Mouse (Mus musculus) limb, embryonic 15.5 days (tissue): ENCODE data around the gene Atl1. TPM values are rescaled to one million over a fixed set of nuclear protein-coding genes. Genes with fewer than 3 reads are reported as not detected.

Experiments used
- ATAC-seq: fragments of 200-750 bp; cut with Nextera tagmentation; 2 replicates; pipeline ENCODE4 v1.8.0; 2017; ENCODE audit warnings: low read depth, moderate TSS enrichment; ENCODE audit not compliant: insufficient number of reproducible peaks, low FRiP score, low TSS enrichment
- H3K27ac ChIP-seq: fragments of 300-500 bp; sonication (generic); 2 replicates; pipeline ENCODE4 v1.5.1; 2015; ENCODE audit warnings: moderate library complexity, mild to moderate bottlenecking, inconsistent platforms
- H3K27me3 ChIP-seq: fragments of 300-500 bp; sonication (generic); 2 replicates; pipeline ENCODE4 v1.6.1; 2015; ENCODE audit warnings: inconsistent platforms
- H3K36me3 ChIP-seq: fragments of 300-500 bp; sonication (generic); 2 replicates; pipeline ENCODE4 v1.6.1; 2015; ENCODE audit warnings: inconsistent platforms
- H3K4me1 ChIP-seq: fragments of 300-500 bp; sonication (generic); 2 replicates; pipeline ENCODE4 v1.6.1; 2015; ENCODE audit warnings: inconsistent platforms
- H3K4me2 ChIP-seq: fragments of 300-500 bp; sonication (generic); 2 replicates; pipeline ENCODE4 v1.6.1; 2015; ENCODE audit warnings: mild to moderate bottlenecking, inconsistent platforms
- H3K4me3 ChIP-seq: fragments of 300-500 bp; sonication (generic); 2 replicates; pipeline ENCODE4 v1.5.1; 2015; ENCODE audit warnings: mild to moderate bottlenecking, inconsistent platforms
- H3K9ac ChIP-seq: fragments of 300-500 bp; sonication (generic); 2 replicates; pipeline ENCODE4 v1.6.1; 2015; ENCODE audit warnings: inconsistent platforms
- H3K9me3 ChIP-seq: fragments of 300-500 bp; sonication (generic); 2 replicates; pipeline ENCODE4 v1.6.1; 2016; ENCODE audit warnings: inconsistent platforms
- WGBS: fragments of 180-500 bp; shearing (Covaris S2); methylation state at CpG from one replicate; pipeline ENCODE4 v1.1.7; 2015; 5-methylcytosine and 5-hydroxymethylcytosine counted together
- polyA plus RNA-seq: library from polyadenylated mRNA; unstranded; fragments of >200 nt; fragmentation: Nextera tagmentation; extraction: Ambion mirVana; gene quantifications from 2 replicates; pipeline ENCODE4 v1.2.1, GENCODE M21; 2015

The Atl1 gene
- polyA plus RNA-seq, 1 experiment from 2014 or later: 6.5 TPM

- no peak for ATAC-seq
- H3K9me3 ChIP-seq: no peaks in the 10 kb centered on the region
- H3K4me3 ChIP-seq: no peak overlapping the region
- H3K27me3 ChIP-seq: no peaks in the 10 kb centered on the region
- no peaks in the 10 kb centered on the region for H3K36me3 ChIP-seq
- 81% methylated on average over 7 of the region's 7 CpGs for WGBS
- no peak overlapping the region for H3K9ac ChIP-seq
- H3K27ac ChIP-seq: no peak overlapping the region
- peaks cover 9% of the 10 kb centered on the region for H3K4me1 ChIP-seq
- H3K4me2 ChIP-seq: no peak overlapping the region
Measured at GRCm38 (mm10) chr12:69912737-69913136, 20.3 kb downstream of the Atl1 start.

- no peaks in the 10 kb centered on the region for H3K4me1 ChIP-seq
- no peaks in the 10 kb centered on the region for H3K27me3 ChIP-seq
- 75% methylated on average over 2 of the region's 2 CpGs for WGBS
- no peak overlapping the region for H3K4me2 ChIP-seq
- H3K9me3 ChIP-seq: no peaks in the 10 kb centered on the region
- no peak overlapping the region for H3K27ac ChIP-seq
- H3K36me3 ChIP-seq: no peaks in the 10 kb centered on the region
- H3K9ac ChIP-seq: no peak overlapping the region
- ATAC-seq: no peak
- H3K4me3 ChIP-seq: no peak overlapping the region
Measured at GRCm38 (mm10) chr12:69917870-69918269, 25.5 kb downstream of the Atl1 start.

- no peak overlapping the region for H3K9ac ChIP-seq
- no peaks in the 10 kb centered on the region for H3K4me1 ChIP-seq
- no peaks in the 10 kb centered on the region for H3K36me3 ChIP-seq
- no peak overlapping the region for H3K4me2 ChIP-seq
- no peak overlapping the region for H3K4me3 ChIP-seq
- H3K27ac ChIP-seq: no peak overlapping the region
- no peaks in the 10 kb centered on the region for H3K9me3 ChIP-seq
- no peak for ATAC-seq
- 80% methylated on average over 1 of the region's 1 CpGs for WGBS
- no peaks in the 10 kb centered on the region for H3K27me3 ChIP-seq
Measured at GRCm38 (mm10) chr12:69922099-69922498, 29.7 kb downstream of the Atl1 start.

- no peak for ATAC-seq
- Histone ChIP-seq H3K4me3 (no peak overlapping the region), H3K36me3 (no peaks in the 10 kb centered on the region), H3K9ac (no peak overlapping the region), H3K4me1 (no peaks in the 10 kb centered on the region), H3K27ac (no peak overlapping the region), H3K27me3 (no peaks in the 10 kb centered on the region), H3K9me3 (no peaks in the 10 kb centered on the region), H3K4me2 (no peak overlapping the region)
- WGBS: 72% methylated on average over 3 of the region's 3 CpGs
Measured at GRCm38 (mm10) chr12:69923128-69923527, 30.7 kb downstream of the Atl1 start.

- Histone ChIP-seq H3K4me3 (no peak overlapping the region), H3K36me3 (no peaks in the 10 kb centered on the region), H3K27me3 (no peaks in the 10 kb centered on the region), H3K4me2 (no peak overlapping the region), H3K4me1 (no peaks in the 10 kb centered on the region), H3K9ac (no peak overlapping the region), H3K27ac (no peak overlapping the region), H3K9me3 (no peaks in the 10 kb centered on the region)
- 69% methylated on average over 3 of the region's 3 CpGs for WGBS
- no peak for ATAC-seq
Measured at GRCm38 (mm10) chr12:69923603-69924002, 31.2 kb downstream of the Atl1 start.

- Histone ChIP-seq H3K36me3 (no peaks in the 10 kb centered on the region), H3K4me2 (no peak overlapping the region), H3K27me3 (no peaks in the 10 kb centered on the region), H3K9me3 (no peaks in the 10 kb centered on the region), H3K27ac (no peak overlapping the region), H3K4me3 (no peak overlapping the region), H3K9ac (no peak overlapping the region), H3K4me1 (no peaks in the 10 kb centered on the region)
- ATAC-seq: no peak
- WGBS: 13% methylated on average over 5 of the region's 5 CpGs
Measured at GRCm38 (mm10) chr12:69924012-69924411, 31.6 kb downstream of the Atl1 start.

- H3K4me2 ChIP-seq: no peak overlapping the region
- 46% methylated on average over 7 of the region's 7 CpGs for WGBS
- no peaks in the 10 kb centered on the region for H3K4me1 ChIP-seq
- no peak overlapping the region for H3K27ac ChIP-seq
- ATAC-seq: no peak
- no peaks in the 10 kb centered on the region for H3K27me3 ChIP-seq
- no peak overlapping the region for H3K4me3 ChIP-seq
- no peaks in the 10 kb centered on the region for H3K36me3 ChIP-seq
- H3K9ac ChIP-seq: no peak overlapping the region
- no peaks in the 10 kb centered on the region for H3K9me3 ChIP-seq
Measured at GRCm38 (mm10) chr12:69926716-69927115, 34.3 kb downstream of the Atl1 start.

GRCm38 (mm10) chr12:69937731-69938130, 45.3 kb downstream of the Atl1 start:
- ATAC-seq: no peak
- Histone ChIP-seq H3K4me2 (no peak overlapping the region), H3K27ac (no peak overlapping the region), H3K4me3 (no peak overlapping the region), H3K9ac (no peak overlapping the region), H3K4me1 (no peaks in the 10 kb centered on the region), H3K36me3 (peaks cover 3% of the 10 kb centered on the region; the same call in 1 of the 2 replicates), H3K9me3 (no peaks in the 10 kb centered on the region), H3K27me3 (no peaks in the 10 kb centered on the region)
- 90% methylated on average over 5 of the region's 5 CpGs for WGBS

- 69% methylated on average over 2 of the region's 2 CpGs for WGBS
- Histone ChIP-seq H3K27me3 (no peaks in the 10 kb centered on the region), H3K27ac (no peak overlapping the region), H3K4me1 (no peaks in the 10 kb centered on the region), H3K4me3 (no peak overlapping the region), H3K36me3 (peaks cover 3% of the 10 kb centered on the region; the same call in 1 of the 2 replicates), H3K4me2 (no peak overlapping the region), H3K9ac (no peak overlapping the region), H3K9me3 (no peaks in the 10 kb centered on the region)
- ATAC-seq: no peak
Measured at GRCm38 (mm10) chr12:69939291-69939690, 46.9 kb downstream of the Atl1 start.

GRCm38 (mm10) chr12:69941655-69942329, 49.4 kb downstream of the Atl1 start:
- Histone ChIP-seq H3K27ac (no peak overlapping the region), H3K9ac (no peak overlapping the region), H3K4me1 (no peaks in the 10 kb centered on the region), H3K4me3 (no peak overlapping the region), H3K36me3 (peaks cover 3% of the 10 kb centered on the region; the same call in 1 of the 2 replicates), H3K9me3 (no peaks in the 10 kb centered on the region), H3K4me2 (no peak overlapping the region), H3K27me3 (no peaks in the 10 kb centered on the region)
- no peak for ATAC-seq
- WGBS: 54% methylated on average over 1 of the region's 1 CpGs

- no peak for ATAC-seq
- H3K27me3 ChIP-seq: no peaks in the 10 kb centered on the region
- 93% methylated on average over 5 of the region's 5 CpGs for WGBS
- no peaks in the 10 kb centered on the region for H3K36me3 ChIP-seq
- no peak overlapping the region for H3K27ac ChIP-seq
- H3K9me3 ChIP-seq: no peaks in the 10 kb centered on the region
- no peak overlapping the region for H3K4me2 ChIP-seq
- no peak overlapping the region for H3K4me3 ChIP-seq
- no peak overlapping the region for H3K9ac ChIP-seq
- no peaks in the 10 kb centered on the region for H3K4me1 ChIP-seq
Measured at GRCm38 (mm10) chr12:69945861-69946260, 53.4 kb downstream of the Atl1 start.

- 62% methylated on average over 3 of the region's 3 CpGs for WGBS
- Histone ChIP-seq H3K4me2 (no peak overlapping the region), H3K9me3 (no peaks in the 10 kb centered on the region), H3K27ac (no peak overlapping the region), H3K9ac (no peak overlapping the region), H3K4me1 (no peaks in the 10 kb centered on the region), H3K36me3 (no peaks in the 10 kb centered on the region), H3K27me3 (no peaks in the 10 kb centered on the region), H3K4me3 (no peak overlapping the region)
- no peak for ATAC-seq
Measured at GRCm38 (mm10) chr12:69947502-69947901, 55.1 kb downstream of the Atl1 start.

- Histone ChIP-seq H3K9ac (no peak overlapping the region), H3K36me3 (peaks cover 25% of the 10 kb centered on the region), H3K27me3 (no peaks in the 10 kb centered on the region), H3K4me2 (no peak overlapping the region), H3K9me3 (no peaks in the 10 kb centered on the region), H3K4me3 (no peak overlapping the region), H3K4me1 (no peaks in the 10 kb centered on the region), H3K27ac (no peak overlapping the region)
- 75% methylated on average over 2 of the region's 2 CpGs for WGBS
- no peak for ATAC-seq
Measured at GRCm38 (mm10) chr12:69957378-69957777, 65.0 kb downstream of the Atl1 start.
